Mouse (Mus musculus) lung, adult 2 months (tissue): ENCODE results near the gene Atp6v0e. TPM values are rescaled to one million over a fixed set of nuclear protein-coding genes. Genes with fewer than 3 reads are reported as not detected.

ENCODE experiments used
- DNase-seq: peaks from one replicate; pipeline ENCODE4 v3.0.0; 2022
- H3K4me1 ChIP-seq: fragments of 200-500 bp; 2 replicates; pipeline ENCODE4 v1.6.1; 2011; ENCODE audit warnings: low read length; ENCODE audit not compliant: control insufficient read depth, insufficient read depth
- H3K4me3 ChIP-seq: fragments of 200-500 bp; replicated peaks from 2 replicates; pipeline ENCODE3; 2011; ENCODE audit warnings: low read depth, mild to moderate bottlenecking, control low read depth, low read length; ENCODE audit errors: extremely low read depth
- CTCF ChIP-seq: fragments of 200-500 bp; IDR thresholded peaks from 2 replicates; pipeline ENCODE4 v1.5.1; 2011; ENCODE audit warnings: mild to moderate bottlenecking, low read length, control low read depth; ENCODE audit not compliant: insufficient read depth
- POLR2A ChIP-seq: fragments of 200-500 bp; IDR thresholded peaks from 2 replicates; pipeline ENCODE4 v1.6.1; 2011; ENCODE audit warnings: low read depth, mild to moderate bottlenecking, control low read depth, low read length, borderline replicate concordance; ENCODE audit errors: extremely low read depth
- WGBS: fragments of 180-500 bp; shearing (Covaris S2); methylation state at CpG from one replicate; pipeline ENCODE4 v1.1.7; 2018; 5-methylcytosine and 5-hydroxymethylcytosine counted together
- polyA plus RNA-seq: library from polyadenylated mRNA; depleted of rRNA; stranded (reverse); fragments of >200 nt; gene quantifications from 2 replicates; pipeline ENCODE4 v1.2.3, GENCODE M21; 2012; rRNA removed

Atp6v0e gene
- polyA plus RNA-seq, 1 experiment = 219 TPM

GRCm38 (mm10) chr17:26727110-26727755, 64.2 kb downstream of the Atp6v0e start:
- no peak for DNase-seq
- Histone ChIP-seq H3K4me1 (peaks cover 42% of the 10 kb centered on the region), H3K4me3 (no peak overlapping the region)
- TF ChIP-seq CTCF (no peak), POLR2A (no peak)
- 34% methylated on average over 3 of the region's 3 CpGs for WGBS

- 71% methylated on average over 4 of the region's 4 CpGs for WGBS
- Histone ChIP-seq H3K4me3 (no peak overlapping the region), H3K4me1 (no peaks in the 10 kb centered on the region)
- TF ChIP-seq CTCF = no peak
- no peak for TF ChIP-seq POLR2A
- DNase-seq = no peak
Measured at GRCm38 (mm10) chr17:26742581-26742980, 79.5 kb downstream of the Atp6v0e start.

- WGBS = 37% methylated on average over 1 of the region's 1 CpGs
- no peak for TF ChIP-seq POLR2A
- no peak for TF ChIP-seq CTCF
- Histone ChIP-seq H3K4me3 (no peak overlapping the region), H3K4me1 (no peaks in the 10 kb centered on the region)
- DNase-seq = no peak
Measured at GRCm38 (mm10) chr17:26743294-26743693, 80.3 kb downstream of the Atp6v0e start.

Other genes with a start within 250 kb of the Atp6v0e start
- 14.5 and 38.8 TPM in 2 replicates for gene Neurl1b, start 248.4 kb upstream of the Atp6v0e start, polyA plus RNA-seq
- 86.3 and 93.3 TPM in 2 replicates for gene Ergic1, start 101.7 kb upstream of the Atp6v0e start, polyA plus RNA-seq
- gene Dusp1, start 101.1 kb upstream of the Atp6v0e start, polyA plus RNA-seq = 233 and 359 TPM in 2 replicates
- gene Crebrf, start 52.4 kb downstream of the Atp6v0e start, polyA plus RNA-seq = 5.7 and 10.5 TPM in 2 replicates
- 12.3 and 17.1 TPM in 2 replicates for gene Bnip1, start 117.8 kb downstream of the Atp6v0e start, polyA plus RNA-seq
- 1.8 and 2.4 TPM in 2 replicates for gene Nkx2-5, start 181.8 kb downstream of the Atp6v0e start, polyA plus RNA-seq